ENCODE assay signal across 36 mouse cellular contexts in the genomic region with DNA sequence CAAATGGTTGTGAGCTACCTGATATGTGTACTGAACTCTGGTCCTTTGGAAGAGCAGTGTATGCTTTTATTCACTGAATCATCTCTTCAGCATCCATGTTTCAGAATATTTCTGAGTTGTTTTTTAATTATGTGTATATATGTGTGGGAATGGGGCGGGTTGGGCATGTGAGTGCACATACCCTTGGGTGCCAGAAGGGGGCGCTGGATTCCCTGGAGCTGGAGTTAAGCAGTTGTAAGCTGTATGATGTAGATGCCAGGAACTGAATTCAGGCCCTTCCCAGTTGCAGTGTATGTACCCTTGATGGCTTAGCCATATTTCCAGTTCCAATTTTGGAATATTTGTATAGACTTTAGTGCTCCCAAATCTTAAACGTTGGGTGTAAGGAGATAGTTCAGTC. TPM values are rescaled to one million over a fixed set of nuclear protein-coding genes. Genes with fewer than 3 reads are reported as not detected.
DNase-seq lines count a peak whose midpoint lies in the region; ATAC-seq and TF ChIP-seq lines count a peak whose summit lies in the region.
"Had no signal": no experiment of that assay in that cellular context is flagged by ENCODE, and none has a peak within 500 bp of the region (broad histone marks: within the 10 kb centered on the region; RNA-seq: fewer than 3 reads in every experiment).

No protein-coding gene starts in this region.

- ATAC-seq in granulocyte monocyte progenitor cell, adult 5-6 weeks (replicated peaks; ENCODE audit: poor library complexity, severe bottlenecking): no peak
- ATAC-seq: forebrain, embryonic 13.5 days; hindbrain, embryonic 16.5 days had no signal

- no peaks in the 10 kb centered on the region for H3K27me3 ChIP-seq in testis, adult 2 months (ENCODE audit: control insufficient read depth, insufficient read depth, low read length)
- H3K27me3 ChIP-seq: embryonic facial prominence, embryonic 13.5 days; forebrain, embryonic 13.5 days; kidney, embryonic 15.5 days; limb, embryonic 15.5 days; lung, embryonic 15.5 days; neural tube, embryonic 15.5 days had no signal

- peaks cover 6% of the 10 kb centered on the region for H3K4me1 ChIP-seq in testis, adult 2 months (ENCODE audit: control insufficient read depth, insufficient read depth, low read length)
- no peaks in the 10 kb centered on the region for H3K4me1 ChIP-seq in bone marrow macrophage, adult 2 months (ENCODE audit: control insufficient read depth, insufficient read depth, low read length)
- H3K4me1 ChIP-seq: embryonic facial prominence, embryonic 13.5 days; limb, embryonic 15.5 days; lung, embryonic 15.5 days; neural tube, embryonic 15.5 days had no signal

- no peak overlapping the region for H3K4me3 ChIP-seq in layer of hippocampus, adult 2 months
- no peak overlapping the region for H3K4me3 ChIP-seq in testis, adult 2 months (ENCODE audit: control insufficient read depth, low read depth, low read length)
- no peak overlapping the region for H3K4me3 ChIP-seq in bone marrow macrophage, adult 2 months (ENCODE audit: insufficient read depth, low read length)
- H3K4me3 ChIP-seq: embryonic facial prominence, embryonic 13.5 days; erythroblast, embryonic 14.5 days; forebrain, embryonic 13.5 days; gastrocnemius, adult 2 months; heart, embryonic 10.5 days; kidney, embryonic 15.5 days; limb, embryonic 15.5 days; lung, embryonic 15.5 days; midbrain, embryonic 10.5 days; neural tube, embryonic 15.5 days had no signal

- no peak for TF ChIP-seq POLR2A in testis, adult 2 months (IDR thresholded peaks at IDR 0.05; ENCODE audit: control insufficient read depth, low read depth, low read length)
- no peak for TF ChIP-seq POLR2A in bone marrow macrophage, adult 2 months (IDR thresholded peaks at IDR 0.05; ENCODE audit: borderline replicate concordance, low read depth, low read length)

- TF ChIP-seq CTCF in layer of hippocampus, adult 2 months (conservative IDR thresholded peaks at IDR 0.05): peak; percentile 53
- peak; percentile 61; the same call in 1 of the 2 replicates for TF ChIP-seq CTCF in testis, adult 2 months (IDR thresholded peaks at IDR 0.05; ENCODE audit: control insufficient read depth, insufficient read depth, insufficient replicate concordance, low read depth, low read length)
- TF ChIP-seq CTCF in bone marrow macrophage, adult 2 months (IDR thresholded peaks at IDR 0.05; ENCODE audit: low read depth, low read length): 0 out of 2 replicates have a peak, but pooled peaks have one; percentile 17

- no peak overlapping the region for H3K27ac ChIP-seq in layer of hippocampus, adult 2 months
- H3K27ac ChIP-seq in testis, adult 2 months (ENCODE audit: control insufficient read depth, insufficient read depth, low read depth, low read length): no peak overlapping the region
- H3K27ac ChIP-seq in bone marrow macrophage, adult 2 months (ENCODE audit: insufficient read depth, low read depth, low read length): no peak overlapping the region
- H3K27ac ChIP-seq: embryonic facial prominence, embryonic 13.5 days; forebrain, embryonic 13.5 days; gastrocnemius, adult 2 months; heart, embryonic 10.5 days; kidney, embryonic 15.5 days; limb, embryonic 15.5 days; lung, embryonic 15.5 days; midbrain, embryonic 10.5 days; neural tube, embryonic 15.5 days had no signal

- no peak for DNase-seq in layer of hippocampus, adult 2 months (ENCODE audit: low spot score in 2 of 2)
- no peak for DNase-seq in layer of hippocampus, postnatal 10 days (ENCODE audit: low spot score in 2 of 2)
- DNase-seq in testis, postnatal 14 days (ENCODE audit: low spot score): no peak
- DNase-seq in right cerebral cortex, adult 2 months (ENCODE audit: low spot score in 2 of 2): no peak
- DNase-seq: B cell, adult 2 months; cerebellum, adult 2 months; cerebellum, postnatal 25 days; embryo, embryonic 11 days; gastrocnemius, adult 2 months; kidney, adult 11 months; left cerebral cortex, postnatal 4 days; right cerebral cortex, adult 18-20 months; thymus, postnatal 14 days had no signal

- H3K36me3 ChIP-seq in testis, adult 2 months (ENCODE audit: control insufficient read depth, insufficient read depth, low read length): no peaks in the 10 kb centered on the region
- H3K36me3 ChIP-seq: embryonic facial prominence, embryonic 13.5 days; heart, embryonic 10.5 days; kidney, embryonic 15.5 days; limb, embryonic 15.5 days; lung, embryonic 15.5 days; midbrain, embryonic 10.5 days; neural tube, embryonic 15.5 days had no signal

RNA-seq across cellular contexts. Expression of a gene that starts 24.9 kb away (rescaled TPM):
- total RNA-seq in layer of hippocampus, adult 2 months (2021): under 1 TPM; 0.54 to 0.92 TPM
- 1 to 10 TPM; 1.4 to 3.7 TPM for total RNA-seq in layer of hippocampus, postnatal 10 days (2021)
- 2.8 and 3.4 TPM in 2 replicates for polyA plus RNA-seq in testis, adult 2 months (2012; rRNA removed)
- polyA plus RNA-seq in bone marrow macrophage, adult 2 months (2012; ENCODE audit: insufficient read depth, insufficient read length, missing spikeins): not detected in 2 replicates
- not detected in 2 replicates for total RNA-seq in granulocyte monocyte progenitor cell, adult 5-6 weeks (2014; fragmentation: Nextera tagmentation)
- total RNA-seq in granulocyte monocyte progenitor cell, adult 5-6 weeks (2017): not detected in 2 replicates
- total RNA-seq: CH12.LX; gastrocnemius, adult 2 months; hematopoietic stem cell, adult 5-6 weeks had no signal
- polyA plus RNA-seq: erythroblast, embryonic 14.5 days had no signal

RNA-seq across cellular contexts. Expression of a gene that starts 47.0 kb away (rescaled TPM):
- not detected for total RNA-seq in layer of hippocampus, adult 2 months (2021)
- total RNA-seq in layer of hippocampus, postnatal 10 days (2021): not detected
- polyA plus RNA-seq in testis, adult 2 months (2012; rRNA removed): 54.4 and 63.4 TPM in 2 replicates
- polyA plus RNA-seq in bone marrow macrophage, adult 2 months (2012; ENCODE audit: insufficient read depth, insufficient read length, missing spikeins): not detected in 2 replicates
- not detected in 2 replicates for total RNA-seq in granulocyte monocyte progenitor cell, adult 5-6 weeks (2014; fragmentation: Nextera tagmentation)
- total RNA-seq in granulocyte monocyte progenitor cell, adult 5-6 weeks (2017): not detected in 2 replicates
- total RNA-seq: adrenal gland, adult 18-20 months; adrenal gland, postnatal 4 days; CH12.LX; gastrocnemius, adult 2 months; gastrocnemius, postnatal 4 days; hematopoietic stem cell, adult 5-6 weeks; layer of hippocampus, postnatal 14 days; left cerebral cortex, postnatal 4 days; midbrain, postnatal 0 days had no signal
- polyA plus RNA-seq: cerebellum, adult 2 months; erythroblast, embryonic 14.5 days; frontal cortex, adult 2 months; heart, embryonic 10.5 days; heart, embryonic 16.5 days; kidney, embryonic 15.5 days; large intestine, adult 2 months; lung, embryonic 15.5 days; midbrain, embryonic 10.5 days had no signal
